Comparison of ENCODE assay signal across 12 mouse cellular contexts in the genomic region with DNA sequence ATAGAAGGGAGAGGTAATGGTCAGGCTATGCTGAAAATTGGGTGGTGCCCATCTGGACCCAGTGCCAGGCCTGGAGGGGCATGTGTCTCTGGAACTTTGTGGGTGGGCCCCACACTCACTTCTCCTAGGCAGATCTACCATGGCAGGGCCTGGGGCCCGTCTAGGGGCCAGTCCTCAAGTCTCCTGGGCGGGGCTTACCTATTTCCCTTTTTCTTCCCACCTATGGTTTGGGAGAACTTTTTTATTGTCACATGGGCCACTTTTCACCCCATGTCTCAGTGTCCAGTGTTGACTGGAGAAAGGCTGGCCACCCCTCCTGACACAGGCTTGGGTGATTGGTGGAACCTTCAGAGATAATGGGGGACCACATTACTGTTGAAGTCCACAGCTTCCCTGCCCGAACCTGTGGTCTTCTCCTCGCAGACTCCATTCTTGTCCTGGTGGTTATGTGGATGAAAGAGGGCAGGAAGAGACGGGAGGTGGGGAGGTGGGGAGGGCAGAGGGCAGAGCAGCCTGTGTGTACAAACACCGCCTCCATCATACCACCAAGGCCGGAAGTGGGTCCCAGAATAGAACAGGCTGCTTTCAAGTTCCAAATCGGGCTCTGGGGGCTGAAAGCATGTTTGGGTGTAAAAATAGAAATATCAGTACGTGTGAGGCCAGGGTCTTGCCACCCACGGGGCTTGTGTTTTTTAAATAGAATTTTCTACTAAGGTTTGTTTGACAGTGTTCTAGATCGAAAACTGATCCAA. TPM values are rescaled to one million over a fixed set of nuclear protein-coding genes. Genes with fewer than 3 reads are reported as not detected.
DNase-seq lines count a peak whose midpoint lies in the region; ATAC-seq and TF ChIP-seq lines count a peak whose summit lies in the region.
"Had no signal": no experiment of that assay in that cellular context is flagged by ENCODE, and none has a peak within 500 bp of the region (broad histone marks: within the 10 kb centered on the region; RNA-seq: fewer than 3 reads in every experiment).

No protein-coding gene starts in this region.

- no peak overlapping the region for H3K4me3 ChIP-seq in heart, embryonic 14.5 days (ENCODE audit: control insufficient read depth in 1 of 2, insufficient read depth in 1 of 2, low read depth in 1 of 2, low read length in 2 of 2)
- H3K4me3 ChIP-seq in forebrain, embryonic 16.5 days (replicated peaks; ENCODE audit: low read length) = no peak overlapping the region
- no peak overlapping the region for H3K4me3 ChIP-seq in forebrain, postnatal 0 days (ENCODE audit: low read depth, low read length)
- H3K4me3 ChIP-seq: hindbrain, embryonic 10.5 days; lung, embryonic 15.5 days had no signal

- no peak for DNase-seq in heart, adult 18-20 months
- DNase-seq in CD4-positive, CD25-positive, alpha-beta regulatory T cell, adult 2 months (ENCODE audit: low read depth, low spot score) = peak; percentile 70
- peak; percentile 41 for DNase-seq in liver
- DNase-seq in natural killer cell, adult 2 months (ENCODE audit: low spot score in 2 of 2) = peak; percentile 51 to 63
- no peak for DNase-seq in right cerebral cortex, postnatal 4 days
- no peak for DNase-seq in forebrain, postnatal 0 days
- DNase-seq: adrenal gland, adult 2 months had no signal

- ATAC-seq in heart, embryonic 14.5 days (ENCODE audit: insufficient number of reproducible peaks, insufficient read depth, low FRiP score, low read depth) = no peak
- no peak for ATAC-seq in forebrain, embryonic 16.5 days
- ATAC-seq in forebrain, postnatal 0 days = no peak

- H3K9ac ChIP-seq in heart, embryonic 14.5 days (ENCODE audit: low read length) = no peak overlapping the region
- no peak overlapping the region for H3K9ac ChIP-seq in forebrain, embryonic 16.5 days (replicated peaks; ENCODE audit: low read depth, low read length)
- H3K9ac ChIP-seq in forebrain, postnatal 0 days = no peak overlapping the region
- H3K9ac ChIP-seq: lung, embryonic 15.5 days had no signal

- no peak for TF ChIP-seq CTCF in forebrain, postnatal 0 days (IDR thresholded peaks at IDR 0.05; ENCODE audit: low read depth)

- peaks cover 14% of the 10 kb centered on the region in 2 experiments for H3K4me1 ChIP-seq in heart, embryonic 14.5 days (ENCODE audit: control insufficient read depth in 2 of 2, insufficient read depth in 2 of 2, low read length in 2 of 2)
- H3K4me1 ChIP-seq in forebrain, embryonic 16.5 days (replicated peaks; ENCODE audit: control insufficient read depth, insufficient read depth, low read length) = no peaks in the 10 kb centered on the region
- no peaks in the 10 kb centered on the region for H3K4me1 ChIP-seq in forebrain, postnatal 0 days (ENCODE audit: insufficient read depth)
- H3K4me1 ChIP-seq: lung, embryonic 15.5 days had no signal

- no peak overlapping the region for H3K4me2 ChIP-seq in heart, embryonic 14.5 days (ENCODE audit: low read length)
- H3K4me2 ChIP-seq in forebrain, embryonic 16.5 days (ENCODE audit: low read length) = no peak overlapping the region
- no peak overlapping the region for H3K4me2 ChIP-seq in forebrain, postnatal 0 days (ENCODE audit: low read depth)
- H3K4me2 ChIP-seq: lung, embryonic 15.5 days had no signal

- no peaks in the 10 kb centered on the region for H3K27me3 ChIP-seq in heart, embryonic 14.5 days (ENCODE audit: control insufficient read depth, insufficient read depth, low read length)
- H3K27me3 ChIP-seq in forebrain, embryonic 16.5 days (replicated peaks; ENCODE audit: control insufficient read depth, insufficient read depth, low read length) = no peaks in the 10 kb centered on the region; the same call in 1 of the 2 replicates
- no peaks in the 10 kb centered on the region for H3K27me3 ChIP-seq in forebrain, postnatal 0 days (ENCODE audit: insufficient read depth, low read length)
- H3K27me3 ChIP-seq: lung, embryonic 15.5 days had no signal

- no peaks in the 10 kb centered on the region for H3K36me3 ChIP-seq in heart, embryonic 14.5 days (ENCODE audit: control insufficient read depth, insufficient read depth, low read length)
- no peaks in the 10 kb centered on the region for H3K36me3 ChIP-seq in forebrain, embryonic 16.5 days (ENCODE audit: control insufficient read depth, insufficient read depth)
- H3K36me3 ChIP-seq in forebrain, postnatal 0 days (ENCODE audit: insufficient read depth) = no peaks in the 10 kb centered on the region
- H3K36me3 ChIP-seq: hindbrain, embryonic 10.5 days; lung, embryonic 15.5 days had no signal

- H3K27ac ChIP-seq in heart, embryonic 14.5 days (replicated peaks in 1 of 2; ENCODE audit: control insufficient read depth in 1 of 2, insufficient read depth in 1 of 2, low read depth in 2 of 2, low read length in 2 of 2) = peak overlapping the region; percentile 50 to 62; a peak in 3 of 4 replicates
- H3K27ac ChIP-seq in forebrain, embryonic 16.5 days (ENCODE audit: low read length) = no peak overlapping the region
- no peak overlapping the region for H3K27ac ChIP-seq in forebrain, postnatal 0 days (ENCODE audit: low read depth, low read length)
- H3K27ac ChIP-seq: hindbrain, embryonic 10.5 days; lung, embryonic 15.5 days; stomach, postnatal 0 days had no signal

- 34% methylated on average over 11 of the region's 11 CpGs for WGBS in heart, embryonic 14.5 days
- WGBS in forebrain, embryonic 16.5 days = 73% methylated on average over 11 of the region's 11 CpGs
- whole genome bisulfite sequencing in forebrain, postnatal 0 days = 68% methylated on average over 11 of the region's 11 CpGs

- no peaks in the 10 kb centered on the region for H3K9me3 ChIP-seq in heart, embryonic 14.5 days (ENCODE audit: control insufficient read depth, low read length)
- no peaks in the 10 kb centered on the region for H3K9me3 ChIP-seq in forebrain, embryonic 16.5 days (ENCODE audit: control insufficient read depth, low read length)
- H3K9me3 ChIP-seq in forebrain, postnatal 0 days (ENCODE audit: low read length) = no peaks in the 10 kb centered on the region
- H3K9me3 ChIP-seq: hindbrain, embryonic 10.5 days; lung, embryonic 15.5 days had no signal

RNA-seq across cellular contexts. Expression of gene Sh3bp2, which starts 5.0 kb away (rescaled TPM):
- polyA plus RNA-seq in heart, embryonic 14.5 days (2014; fragmentation: Nextera tagmentation; extraction: Ambion mirVana) = 3.5 and 6.8 TPM in 2 replicates
- total RNA-seq in heart, adult 18-20 months (2021) = 1 to 10 TPM; 2.6 to 3.2 TPM
- 29.1 and 31.2 TPM in 2 replicates for polyA plus RNA-seq in forebrain, embryonic 16.5 days (2015; fragmentation: Nextera tagmentation; extraction: Ambion mirVana)
- total RNA-seq in forebrain, postnatal 0 days (2014; rRNA removed) = 37.6 and 43.7 TPM in 2 replicates
- 21.5 and 21.8 TPM in 2 replicates for polyA plus RNA-seq in forebrain, postnatal 0 days (2015; fragmentation: Nextera tagmentation; extraction: Ambion mirVana)

RNA-seq across cellular contexts. Expression of gene Tnip2, which starts 6.8 kb away (rescaled TPM):
- 17.0 and 19.9 TPM in 2 replicates for polyA plus RNA-seq in heart, embryonic 14.5 days (2014; fragmentation: Nextera tagmentation; extraction: Ambion mirVana)
- 1 to 10 TPM; 5.7 to 5.9 TPM for total RNA-seq in heart, adult 18-20 months (2021)
- polyA plus RNA-seq in forebrain, embryonic 16.5 days (2015; fragmentation: Nextera tagmentation; extraction: Ambion mirVana) = 8.6 and 8.7 TPM in 2 replicates
- total RNA-seq in forebrain, postnatal 0 days (2014; rRNA removed) = 7.2 and 9.7 TPM in 2 replicates
- 4.9 and 9.4 TPM in 2 replicates for polyA plus RNA-seq in forebrain, postnatal 0 days (2015; fragmentation: Nextera tagmentation; extraction: Ambion mirVana)

RNA-seq across cellular contexts. Expression of gene Add1, which starts 52.8 kb away (rescaled TPM):
- 151 and 164 TPM in 2 replicates for polyA plus RNA-seq in heart, embryonic 14.5 days (2014; fragmentation: Nextera tagmentation; extraction: Ambion mirVana)
- 100 to 1,000 TPM; 124 to 133 TPM for total RNA-seq in heart, adult 18-20 months (2021)
- polyA plus RNA-seq in forebrain, embryonic 16.5 days (2015; fragmentation: Nextera tagmentation; extraction: Ambion mirVana) = 224 and 243 TPM in 2 replicates
- 270 and 334 TPM in 2 replicates for total RNA-seq in forebrain, postnatal 0 days (2014; rRNA removed)
- 165 and 175 TPM in 2 replicates for polyA plus RNA-seq in forebrain, postnatal 0 days (2015; fragmentation: Nextera tagmentation; extraction: Ambion mirVana)

Comparison
In these comparisons a context has a peak if more than half of its experiments do, and no peak if none do; other contexts are left out.
1. H3K27ac ChIP-seq: peak in heart, embryonic 14.5 days (2 of 2); none in forebrain, embryonic 16.5 days (single experiment) and forebrain, postnatal 0 days (single experiment).
2. DNase-seq: peak in CD4-positive, CD25-positive, alpha-beta regulatory T cell, adult 2 months (single experiment), liver (single experiment) and natural killer cell, adult 2 months (2 of 2); none in heart, adult 18-20 months (0 of 2), right cerebral cortex, postnatal 4 days (single experiment) and forebrain, postnatal 0 days (single experiment).